Mouse (Mus musculus) lung, postnatal 0 days (tissue): Measurements from ENCODE around the gene Ifi208.

Experiments used
- CTCF ChIP-seq: IDR thresholded peaks from 2 replicates; pipeline ENCODE4 v1.5.1; 2016; ENCODE audit warnings: antibody characterized with exemption, mild to moderate bottlenecking
- EP300 ChIP-seq: IDR thresholded peaks from 2 replicates; pipeline ENCODE4 v1.6.1; 2016; ENCODE audit warnings: antibody characterized with exemption, mild to moderate bottlenecking, control low read depth

DNA sequence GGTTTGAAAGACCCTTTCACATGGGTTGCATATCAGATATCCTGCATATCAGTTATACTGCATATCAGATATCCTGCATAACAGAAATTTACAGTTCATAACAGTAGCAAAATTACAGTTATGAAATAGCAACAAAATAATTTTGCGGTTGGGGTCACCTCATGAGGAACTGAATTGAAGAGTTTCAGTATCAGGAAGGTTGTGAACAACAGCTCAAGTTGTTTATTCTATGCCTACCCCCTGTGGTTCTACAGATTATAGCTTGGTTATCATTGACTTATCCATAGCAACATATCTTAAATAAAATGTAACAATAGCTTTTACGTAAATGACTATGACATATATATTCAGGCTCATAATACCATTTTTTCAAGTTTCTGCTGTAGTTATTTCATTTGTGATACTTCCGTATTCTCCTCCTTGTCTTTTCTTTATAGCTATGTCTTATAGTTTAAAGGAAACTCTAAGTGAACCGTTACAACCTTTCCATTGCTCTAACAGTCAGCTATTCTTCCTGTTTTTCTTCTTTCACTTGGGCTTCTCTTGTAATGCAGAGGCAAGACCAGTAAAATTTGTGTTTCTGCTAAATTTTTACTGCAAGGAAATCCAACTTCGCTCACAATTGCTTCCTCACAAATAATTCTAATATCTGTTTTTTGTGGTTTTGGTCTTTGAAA, 39.4 kb upstream of the Ifi208 start:
- TF ChIP-seq EP300 (no peak), CTCF (no peak)
